Mouse (Mus musculus) midbrain, postnatal 0 days (tissue): Measurements from ENCODE around the gene R3hdm1. TPM values are rescaled to one million over a fixed set of nuclear protein-coding genes. Genes with fewer than 3 reads are reported as not detected.

Source experiments
- ATAC-seq: fragments of 200-750 bp; cut with Nextera tagmentation; 2 replicates; pipeline ENCODE4 v1.8.0; 2017; ENCODE audit warnings: moderate number of reproducible peaks, mild to moderate bottlenecking, moderate TSS enrichment, moderate library complexity; ENCODE audit not compliant: low FRiP score
- DNase-seq: peaks from one replicate; pipeline ENCODE4 v3.0.0-alpha.2; 2015; ENCODE audit warnings: low spot score
- H3K27ac ChIP-seq: fragments of 300-500 bp; sonication (generic); 2 replicates; pipeline ENCODE4 v1.5.1; 2014; ENCODE audit warnings: low read depth, mild to moderate bottlenecking, low read length, mixed read lengths
- H3K27me3 ChIP-seq: fragments of 300-500 bp; sonication (generic); 2 replicates; pipeline ENCODE4 v1.6.1; 2014; ENCODE audit warnings: low read length, control low read depth, mixed read lengths; ENCODE audit not compliant: insufficient read depth
- H3K36me3 ChIP-seq: fragments of 300-500 bp; sonication (generic); 2 replicates; pipeline ENCODE4 v1.6.1; 2014; ENCODE audit warnings: low read length, control low read depth, mixed read lengths; ENCODE audit not compliant: insufficient read depth
- H3K4me1 ChIP-seq: fragments of 300-500 bp; sonication (generic); 2 replicates; pipeline ENCODE4 v1.6.1; 2014; ENCODE audit warnings: mild to moderate bottlenecking, control low read depth, antibody characterized with exemption, low read length, mixed read lengths; ENCODE audit not compliant: insufficient read depth
- H3K4me2 ChIP-seq: fragments of 300-500 bp; sonication (generic); 2 replicates; pipeline ENCODE4 v1.6.1; 2014; ENCODE audit warnings: low read depth, mild to moderate bottlenecking, low read length, mixed read lengths; ENCODE audit not compliant: poor library complexity, severe bottlenecking
- H3K4me3 ChIP-seq: fragments of 300-500 bp; sonication (generic); 2 replicates; pipeline ENCODE4 v1.5.1; 2014; ENCODE audit warnings: low read depth, mild to moderate bottlenecking, low read length, moderate library complexity
- H3K9ac ChIP-seq: fragments of 300-500 bp; sonication (generic); replicated peaks from 2 replicates; pipeline ENCODE4 v1.6.1; 2014; ENCODE audit warnings: mild to moderate bottlenecking, low read length, moderate library complexity, mixed read lengths; ENCODE audit not compliant: poor library complexity, severe bottlenecking
- H3K9me3 ChIP-seq: fragments of 300-500 bp; sonication (generic); 2 replicates; pipeline ENCODE4 v1.6.1; 2016; ENCODE audit warnings: low read length, control low read depth
- CTCF ChIP-seq: IDR thresholded peaks from 2 replicates; pipeline ENCODE4 v1.5.1; 2016; ENCODE audit warnings: antibody characterized with exemption, mild to moderate bottlenecking
- WGBS: fragments of 180-500 bp; shearing (Covaris S2); extraction: QIAGEN DNeasy Blood & Tissue Kit; methylation state at CpG from one replicate; pipeline ENCODE4 v1.1.7; 2014; 5-methylcytosine and 5-hydroxymethylcytosine counted together
- polyA plus RNA-seq: library from polyadenylated mRNA; unstranded; fragments of >200 nt; fragmentation: Nextera tagmentation; extraction: Ambion mirVana; gene quantifications from 2 replicates; pipeline ENCODE4 v1.2.1, GENCODE M21; 2015
- total RNA-seq: library from RNA; depleted of rRNA; stranded (reverse); fragments of >200 nt; gene quantifications from 2 replicates; pipeline ENCODE4 v1.2.3, GENCODE M21; 2014

Gene R3hdm1
- total and polyA plus RNA-seq, 2 experiments from 2014 or later = 57.1 to 104 TPM

DNA sequence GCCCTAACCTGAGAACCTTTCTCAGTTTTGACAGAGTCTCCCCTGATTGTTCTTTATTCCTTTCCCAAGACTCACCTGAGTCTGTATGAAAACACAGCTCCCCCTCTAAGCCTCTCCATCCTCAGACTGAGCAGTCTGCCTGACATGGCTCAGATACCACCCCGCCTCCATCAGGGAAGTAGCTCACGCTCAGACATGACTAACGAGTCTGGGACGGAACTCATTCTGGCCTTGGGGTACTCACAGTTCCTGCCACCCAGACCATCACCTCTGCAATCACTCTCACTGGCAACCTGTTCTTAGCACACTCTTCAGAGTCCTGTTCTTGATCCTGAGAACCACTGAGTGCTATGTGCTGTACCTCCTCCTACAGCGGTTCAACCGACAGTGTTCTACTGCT lies 38.4 kb upstream of the R3hdm1 start:
- Histone ChIP-seq H3K27me3 (no peaks in the 10 kb centered on the region), H3K4me2 (no peak overlapping the region), H3K36me3 (no peaks in the 10 kb centered on the region), H3K9me3 (no peaks in the 10 kb centered on the region), H3K4me1 (no peaks in the 10 kb centered on the region), H3K4me3 (no peak overlapping the region), H3K27ac (no peak overlapping the region), H3K9ac (no peak overlapping the region)
- 96% methylated on average over 6 of the region's 6 CpGs for WGBS
- ATAC-seq (no peak), DNase-seq (no peak)
- no peak for TF ChIP-seq CTCF

DNA sequence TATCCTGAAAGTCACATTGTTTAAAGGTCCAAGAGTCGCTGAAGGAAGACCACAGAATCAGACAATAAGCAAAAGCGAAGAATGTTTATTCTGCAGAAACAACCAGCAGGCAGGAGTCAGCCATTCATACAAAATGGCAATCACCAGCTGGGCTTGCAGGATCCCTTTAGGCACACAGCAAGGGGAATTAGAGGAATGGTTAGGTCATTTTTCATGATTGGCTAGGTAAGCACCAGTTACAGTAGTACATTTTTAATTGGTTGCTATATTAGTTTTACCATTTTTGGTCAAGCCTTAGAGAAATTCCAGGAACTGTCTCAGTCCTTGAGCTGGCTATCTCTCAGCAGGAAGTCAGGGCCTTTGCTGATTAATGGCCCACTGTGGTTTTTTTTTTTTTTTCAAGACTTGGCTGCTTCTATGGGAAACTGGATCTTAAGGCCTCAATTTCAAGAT lies 34.1 kb upstream of the R3hdm1 start:
- Histone ChIP-seq H3K9ac (no peak overlapping the region), H3K27me3 (no peaks in the 10 kb centered on the region), H3K36me3 (no peaks in the 10 kb centered on the region), H3K4me3 (no peak overlapping the region), H3K4me1 (no peaks in the 10 kb centered on the region), H3K27ac (no peak overlapping the region), H3K9me3 (no peaks in the 10 kb centered on the region), H3K4me2 (no peak overlapping the region)
- no peak for TF ChIP-seq CTCF
- no peak for DNase-seq
- ATAC-seq = no peak
- 77% methylated on average over 2 of the region's 2 CpGs for WGBS

DNA sequence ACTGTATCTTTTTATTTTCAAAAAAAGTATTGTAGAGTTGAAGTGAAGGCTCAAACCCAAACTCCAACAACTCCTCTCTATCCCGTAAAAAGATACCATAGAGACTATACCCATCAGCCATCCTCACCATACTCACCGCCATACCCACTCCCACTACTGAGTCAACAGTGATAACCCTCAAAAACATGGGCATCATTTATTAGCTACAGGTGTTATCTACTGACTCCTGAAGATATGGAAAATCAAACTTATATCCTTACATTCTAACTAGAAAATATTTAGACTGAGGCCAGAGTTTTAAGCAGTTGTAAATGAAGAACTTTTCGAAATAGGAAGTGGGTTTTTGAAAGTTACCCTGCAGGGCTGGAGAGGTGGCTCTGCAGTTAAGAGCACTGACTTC lies 33.1 kb upstream of the R3hdm1 start:
- no peak for TF ChIP-seq CTCF
- Histone ChIP-seq H3K9ac (no peak overlapping the region), H3K4me2 (no peak overlapping the region), H3K27ac (no peak overlapping the region), H3K27me3 (no peaks in the 10 kb centered on the region), H3K36me3 (no peaks in the 10 kb centered on the region), H3K9me3 (no peaks in the 10 kb centered on the region), H3K4me3 (no peak overlapping the region), H3K4me1 (no peaks in the 10 kb centered on the region)
- DNase-seq (no peak), ATAC-seq (no peak)
- WGBS = 98% methylated on average over 3 of the region's 3 CpGs

DNA sequence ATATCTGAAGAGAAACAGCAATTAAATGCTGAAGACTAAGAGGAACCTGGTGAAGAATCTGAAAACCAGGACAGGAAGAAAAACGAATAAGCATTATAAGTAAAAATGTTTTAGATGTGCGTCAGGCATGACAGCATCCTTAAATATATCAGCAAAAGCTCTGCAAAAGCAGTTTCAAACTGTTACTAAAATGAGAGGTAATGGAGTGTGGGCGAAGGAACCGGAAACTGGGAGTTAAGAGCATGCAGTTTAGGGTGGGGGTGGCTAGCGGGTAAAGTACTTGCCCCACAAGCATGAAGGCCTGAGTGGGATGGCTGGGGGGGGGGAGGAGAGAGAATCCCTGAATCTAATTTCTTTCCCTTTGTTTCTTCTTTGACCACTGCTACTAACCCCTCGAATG lies 30.1 kb upstream of the R3hdm1 start:
- no peak for ATAC-seq
- Histone ChIP-seq H3K9me3 (no peaks in the 10 kb centered on the region), H3K36me3 (no peaks in the 10 kb centered on the region), H3K4me1 (no peaks in the 10 kb centered on the region), H3K27ac (no peak overlapping the region), H3K27me3 (no peaks in the 10 kb centered on the region), H3K4me3 (no peak overlapping the region), H3K9ac (no peak overlapping the region), H3K4me2 (no peak overlapping the region)
- WGBS = 96% methylated on average over 6 of the region's 6 CpGs
- DNase-seq = no peak
- TF ChIP-seq CTCF = no peak

DNA sequence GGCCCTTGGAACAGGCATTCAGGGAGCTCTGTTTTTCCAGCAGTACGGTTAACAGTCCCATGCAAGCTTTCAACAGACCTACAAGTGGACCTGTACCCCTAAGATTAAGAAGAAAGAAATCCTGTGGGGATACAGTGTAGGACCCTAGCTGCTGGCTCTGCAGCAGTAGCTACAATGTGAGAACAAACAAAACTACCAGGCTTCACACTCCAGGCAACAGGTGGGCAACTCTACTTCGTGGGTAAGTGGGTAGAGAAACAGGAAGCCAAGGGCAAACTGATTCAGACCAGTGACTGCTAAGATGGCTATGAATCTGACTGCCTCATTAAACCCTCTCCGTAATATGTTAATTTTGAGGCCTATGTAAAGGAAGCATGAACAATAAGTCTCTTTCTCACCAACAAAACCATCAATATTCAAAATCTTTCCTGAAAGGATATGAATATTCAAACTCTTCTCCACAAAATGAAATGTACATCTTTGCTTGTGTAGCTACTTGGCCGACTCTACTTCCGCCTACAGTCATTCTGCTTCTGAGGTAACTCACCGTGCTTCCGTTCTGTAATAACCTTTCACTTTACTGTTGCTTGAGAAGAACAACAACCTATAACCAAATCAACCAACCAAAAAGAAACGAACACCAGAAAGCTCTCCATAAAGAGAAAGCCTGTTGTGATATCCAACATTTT lies 26.2 kb upstream of the R3hdm1 start:
- H3K27ac ChIP-seq = no peak overlapping the region
- ATAC-seq (no peak), DNase-seq (no peak)
- H3K27me3 ChIP-seq = no peaks in the 10 kb centered on the region
- WGBS = 81% methylated on average over 8 of the region's 8 CpGs
- no peak overlapping the region for H3K4me2 ChIP-seq
- H3K36me3 ChIP-seq = no peaks in the 10 kb centered on the region
- TF ChIP-seq CTCF = no peak
- no peaks in the 10 kb centered on the region for H3K4me1 ChIP-seq
- H3K4me3 ChIP-seq = no peak overlapping the region
- H3K9ac ChIP-seq = no peak overlapping the region
- H3K9me3 ChIP-seq = no peaks in the 10 kb centered on the region

DNA sequence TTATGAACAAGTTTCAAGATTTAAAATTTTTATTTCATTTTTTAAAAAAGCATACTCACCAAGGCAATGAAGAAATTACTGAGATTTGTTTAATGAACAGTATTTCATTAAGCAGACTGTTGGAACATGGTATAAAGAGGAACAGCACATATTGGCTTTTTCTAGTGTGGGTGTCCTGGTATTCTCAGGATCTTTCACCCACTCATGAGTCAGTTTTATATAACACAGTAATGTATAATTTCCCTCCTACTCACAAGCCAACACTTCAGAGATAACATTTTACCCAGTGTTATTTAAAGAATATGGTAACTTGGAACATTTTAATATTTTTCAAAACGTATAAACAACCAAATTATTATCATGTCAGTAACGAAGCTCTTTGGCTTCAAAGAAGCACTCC lies 25.3 kb upstream of the R3hdm1 start:
- no peaks in the 10 kb centered on the region for H3K9me3 ChIP-seq
- H3K4me2 ChIP-seq = no peak overlapping the region
- no peak for DNase-seq
- WGBS = 98% methylated on average over 2 of the region's 2 CpGs
- H3K4me1 ChIP-seq = no peaks in the 10 kb centered on the region
- H3K27ac ChIP-seq = no peak overlapping the region
- no peaks in the 10 kb centered on the region for H3K36me3 ChIP-seq
- H3K9ac ChIP-seq = no peak overlapping the region
- H3K4me3 ChIP-seq = no peak overlapping the region
- no peak for TF ChIP-seq CTCF
- no peaks in the 10 kb centered on the region for H3K27me3 ChIP-seq
- ATAC-seq = no peak
